17 mouse cellular contexts compared by ENCODE assay signal in genomic region chr13:110127613-110128258, GRCm38 (mm10).
A peak's percentile ranks its signal among the peaks of the same experiment; 100 is the strongest.
DNase-seq lines count a peak whose midpoint lies in the region; ATAC-seq and TF ChIP-seq lines count a peak whose summit lies in the region.
"Had no signal": no experiment of that assay in that cellular context is flagged by ENCODE, and none has a peak within 500 bp of the region (broad histone marks: within the 10 kb centered on the region; RNA-seq: fewer than 3 reads in every experiment).

No protein-coding gene starts in this region.

- 41% methylated on average over 12 of the region's 12 CpGs for WGBS in hindbrain, embryonic 15.5 days

- H3K27me3 ChIP-seq in hindbrain, embryonic 15.5 days = no peaks in the 10 kb centered on the region
- H3K27me3 ChIP-seq: heart, embryonic 13.5 days; kidney, embryonic 15.5 days; limb, embryonic 15.5 days had no signal

- TF ChIP-seq CTCF in layer of hippocampus, adult 2 months (conservative IDR thresholded peaks at IDR 0.05) = no peak

- H3K27ac ChIP-seq in layer of hippocampus, adult 2 months = peak overlapping the region; percentile 43; the same call in 1 of the 2 replicates
- H3K27ac ChIP-seq in hindbrain, embryonic 15.5 days (replicated peaks) = peak overlapping the region; percentile 82
- H3K27ac ChIP-seq: gastrocnemius, adult 2 months; heart, embryonic 13.5 days; kidney, embryonic 15.5 days; left cerebral cortex, adult 2 months; limb, embryonic 15.5 days; stomach, postnatal 0 days had no signal

- H3K4me3 ChIP-seq in layer of hippocampus, adult 2 months = no peak overlapping the region
- peak overlapping the region; percentile 0; the same call in 1 of the 2 replicates for H3K4me3 ChIP-seq in hindbrain, embryonic 15.5 days
- H3K4me3 ChIP-seq: gastrocnemius, adult 2 months; heart, embryonic 13.5 days; kidney, embryonic 15.5 days; left cerebral cortex, adult 2 months; limb, embryonic 15.5 days had no signal

- 0 out of 2 replicates have a peak overlapping the region, but pooled peaks have one; percentile 21 for H3K9ac ChIP-seq in hindbrain, embryonic 15.5 days
- H3K9ac ChIP-seq: heart, embryonic 13.5 days; kidney, embryonic 15.5 days; limb, embryonic 15.5 days had no signal

- DNase-seq in layer of hippocampus, adult 2 months (ENCODE audit: low spot score in 2 of 2) = peak in 1 of 2 experiments; percentile 34
- DNase-seq in layer of hippocampus, postnatal 25 days (ENCODE audit: extremely low spot score in 1 of 2, low spot score in 1 of 2) = no peak
- DNase-seq in right cerebral cortex, postnatal 36 days (ENCODE audit: low spot score in 2 of 2) = peak; percentile 11 to 44
- DNase-seq in right cerebral cortex, adult 2 months (ENCODE audit: low spot score in 2 of 2) = no peak
- peak; percentile 51 for DNase-seq in telencephalon, adult 2 months (ENCODE audit: low read depth, low spot score)
- no peak for DNase-seq in urinary bladder, adult 18-20 months (ENCODE audit: low spot score in 2 of 2)
- DNase-seq in adipocyte (ENCODE audit: low spot score) = no peak
- DNase-seq: adrenal gland, adult 2 months; gastrocnemius, adult 2 months; lung, adult 2 months had no signal

- H3K4me1 ChIP-seq in hindbrain, embryonic 15.5 days (replicated peaks) = peaks cover 19% of the 10 kb centered on the region
- H3K4me1 ChIP-seq: heart, embryonic 13.5 days; kidney, embryonic 15.5 days; limb, embryonic 15.5 days had no signal

- ATAC-seq in hindbrain, embryonic 15.5 days (ENCODE audit: low FRiP score, low read depth) = peak; percentile 85
- ATAC-seq: CD4-positive, CD25-positive, alpha-beta regulatory T cell, adult 4 months had no signal

- H3K4me2 ChIP-seq in hindbrain, embryonic 15.5 days = peak overlapping the region; percentile 41
- H3K4me2 ChIP-seq: heart, embryonic 13.5 days; kidney, embryonic 15.5 days; limb, embryonic 15.5 days had no signal

- H3K9me3 ChIP-seq in hindbrain, embryonic 15.5 days = no peaks in the 10 kb centered on the region
- H3K9me3 ChIP-seq: heart, embryonic 13.5 days; kidney, embryonic 15.5 days; limb, embryonic 15.5 days had no signal

- H3K36me3 ChIP-seq in hindbrain, embryonic 15.5 days = no peaks in the 10 kb centered on the region
- H3K36me3 ChIP-seq: heart, embryonic 13.5 days; kidney, embryonic 15.5 days; limb, embryonic 15.5 days had no signal

Comparison
In these comparisons a context has a peak if more than half of its experiments do, and no peak if none do; other contexts are left out.
1. DNase-seq: peak in right cerebral cortex, postnatal 36 days (2 of 2) and telencephalon, adult 2 months (single experiment); none in layer of hippocampus, postnatal 25 days (0 of 2), right cerebral cortex, adult 2 months (0 of 2), urinary bladder, adult 18-20 months (0 of 2) and adipocyte (single experiment).